Mouse (Mus musculus): Measurements from ENCODE around the gene Lrit3. TPM values are rescaled to one million over a fixed set of nuclear protein-coding genes. Genes with fewer than 3 reads are reported as not detected.

The Lrit3 gene
- polyA plus RNA-seq, 1 experiment = not detected

- Histone ChIP-seq H3K4me1 (ENCODE audit: control insufficient read depth, insufficient read depth, low read length) (peaks cover 2% of the 10 kb centered on the region; the same call in 1 of the 2 replicates), H3K4me3 (ENCODE audit: insufficient read depth, low read depth, low read length) (no peak overlapping the region), H3K27ac (ENCODE audit: insufficient read depth, low read depth, low read length) (no peak overlapping the region)
- no peak for TF ChIP-seq POLR2A (IDR thresholded peaks at IDR 0.05; ENCODE audit: insufficient read depth, low read depth, low read length)
- no peak for TF ChIP-seq CTCF (IDR thresholded peaks at IDR 0.05; ENCODE audit: insufficient read depth, low read depth, low read length)
- 96% methylated on average over 5 of the region's 5 CpGs for WGBS
Observed at GRCm38 (mm10) chr3:129827691-129828090, 23.9 kb upstream of the Lrit3 start.

- H3K4me1 ChIP-seq (ENCODE audit: control insufficient read depth, insufficient read depth, low read length) = peaks cover 2% of the 10 kb centered on the region; the same call in 1 of the 2 replicates
- no peak overlapping the region for H3K27ac ChIP-seq (ENCODE audit: insufficient read depth, low read depth, low read length)
- WGBS = 92% methylated on average over 10 of the region's 10 CpGs
- no peak overlapping the region for H3K4me3 ChIP-seq (ENCODE audit: insufficient read depth, low read depth, low read length)
- TF ChIP-seq POLR2A (IDR thresholded peaks at IDR 0.05; ENCODE audit: insufficient read depth, low read depth, low read length) (no peak), CTCF (IDR thresholded peaks at IDR 0.05; ENCODE audit: insufficient read depth, low read depth, low read length) (no peak)
Observed at GRCm38 (mm10) chr3:129826691-129827090, 22.9 kb upstream of the Lrit3 start.

- Histone ChIP-seq H3K4me3 (ENCODE audit: insufficient read depth, low read depth, low read length) (no peak overlapping the region), H3K4me1 (ENCODE audit: control insufficient read depth, insufficient read depth, low read length) (peaks cover 2% of the 10 kb centered on the region; the same call in 1 of the 2 replicates), H3K27ac (ENCODE audit: insufficient read depth, low read depth, low read length) (no peak overlapping the region)
- 91% methylated on average over 10 of the region's 10 CpGs for WGBS
- TF ChIP-seq POLR2A (IDR thresholded peaks at IDR 0.05; ENCODE audit: insufficient read depth, low read depth, low read length) (no peak), CTCF (IDR thresholded peaks at IDR 0.05; ENCODE audit: insufficient read depth, low read depth, low read length) (no peak)
Observed at GRCm38 (mm10) chr3:129824891-129825290, 21.1 kb upstream of the Lrit3 start.

- Histone ChIP-seq H3K4me3 (ENCODE audit: insufficient read depth, low read depth, low read length) (no peak overlapping the region), H3K4me1 (ENCODE audit: control insufficient read depth, insufficient read depth, low read length) (peaks cover 2% of the 10 kb centered on the region; the same call in 1 of the 2 replicates), H3K27ac (ENCODE audit: insufficient read depth, low read depth, low read length) (no peak overlapping the region)
- WGBS = 63% methylated on average over 4 of the region's 4 CpGs
- no peak for TF ChIP-seq POLR2A (IDR thresholded peaks at IDR 0.05; ENCODE audit: insufficient read depth, low read depth, low read length)
- TF ChIP-seq CTCF (IDR thresholded peaks at IDR 0.05; ENCODE audit: insufficient read depth, low read depth, low read length) = no peak
Observed at GRCm38 (mm10) chr3:129824146-129824545, 20.3 kb upstream of the Lrit3 start.

DNA sequence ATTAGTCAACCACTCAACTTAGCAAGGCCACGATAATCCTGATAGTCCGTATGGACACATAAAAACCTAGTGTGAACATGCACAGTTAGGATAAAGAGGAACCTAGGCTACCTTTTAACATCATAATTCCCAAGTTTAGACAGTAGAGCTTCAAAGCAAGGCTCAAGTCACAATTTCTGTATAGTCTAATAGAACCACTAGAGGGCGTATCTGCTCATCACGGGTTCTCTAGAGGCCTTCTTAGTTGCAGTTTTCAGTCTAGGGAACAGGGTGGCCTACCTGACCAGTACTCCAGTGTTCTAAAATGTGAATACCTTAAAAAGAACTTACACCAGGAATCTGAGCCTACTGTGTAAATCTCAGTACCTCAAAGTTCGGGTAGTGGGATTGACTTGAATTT, 19.5 kb upstream of the Lrit3 start:
- Histone ChIP-seq H3K27ac (ENCODE audit: insufficient read depth, low read depth, low read length) (no peak overlapping the region), H3K4me3 (ENCODE audit: insufficient read depth, low read depth, low read length) (no peak overlapping the region), H3K4me1 (ENCODE audit: control insufficient read depth, insufficient read depth, low read length) (peaks cover 2% of the 10 kb centered on the region; the same call in 1 of the 2 replicates)
- TF ChIP-seq CTCF (IDR thresholded peaks at IDR 0.05; ENCODE audit: insufficient read depth, low read depth, low read length) (no peak), POLR2A (IDR thresholded peaks at IDR 0.05; ENCODE audit: insufficient read depth, low read depth, low read length) (no peak)
- 58% methylated on average over 5 of the region's 5 CpGs for WGBS

DNA sequence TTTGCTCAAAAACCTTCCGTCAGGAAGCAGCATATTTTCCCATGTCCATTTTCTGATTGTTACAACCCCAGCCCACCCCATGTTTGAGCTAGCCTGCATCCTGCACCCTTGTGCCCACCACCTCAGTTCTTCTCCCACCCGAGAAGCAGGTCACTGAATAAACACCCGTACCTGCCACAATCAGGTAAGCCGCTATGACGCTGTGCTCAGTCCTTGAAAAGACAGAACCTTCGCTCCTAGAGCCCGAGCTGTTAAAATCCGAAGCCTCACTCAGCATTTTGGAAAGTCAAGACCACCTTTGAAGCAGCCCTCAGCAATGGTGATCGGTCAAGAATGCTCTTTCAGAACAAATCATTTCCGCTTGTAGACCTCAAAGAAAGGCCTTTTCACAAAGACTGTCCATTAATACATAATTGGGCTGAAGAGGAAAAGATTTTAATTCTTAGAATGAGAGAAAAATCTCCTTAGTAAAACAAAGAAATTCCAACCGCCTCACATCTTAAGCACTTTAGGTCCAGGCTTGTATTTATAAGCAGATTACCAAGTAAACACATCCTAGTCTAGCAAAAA, 18.5 kb upstream of the Lrit3 start, which contains the start of gene Rrh:
Gene Rrh, minus strand, starts transcription at position 382 of the 570 bp plus-strand sequence.
- WGBS = 55% methylated on average over 11 of the region's 11 CpGs

GRCm38 (mm10) chr3:129821736-129822135, 17.9 kb upstream of the Lrit3 start:
- H3K4me3 ChIP-seq (ENCODE audit: insufficient read depth, low read depth, low read length) = no peak overlapping the region
- 72% methylated on average over 8 of the region's 8 CpGs for WGBS
- peaks cover 2% of the 10 kb centered on the region; the same call in 1 of the 2 replicates for H3K4me1 ChIP-seq (ENCODE audit: control insufficient read depth, insufficient read depth, low read length)
- no peak for TF ChIP-seq CTCF (IDR thresholded peaks at IDR 0.05; ENCODE audit: insufficient read depth, low read depth, low read length)
- no peak for TF ChIP-seq POLR2A (IDR thresholded peaks at IDR 0.05; ENCODE audit: insufficient read depth, low read depth, low read length)
- H3K27ac ChIP-seq (ENCODE audit: insufficient read depth, low read depth, low read length) = no peak overlapping the region

More for the DNA sequence above, 18.5 kb upstream of the Lrit3 start, which contains the start of gene Rrh:
- H3K27ac ChIP-seq (ENCODE audit: insufficient read depth, low read depth, low read length) = no peak within 1 kb of the TSS
- no peak within 1 kb of the TSS for H3K4me3 ChIP-seq (ENCODE audit: insufficient read depth, low read depth, low read length)
- TF ChIP-seq CTCF (IDR thresholded peaks at IDR 0.05; ENCODE audit: insufficient read depth, low read depth, low read length) (no peak), POLR2A (IDR thresholded peaks at IDR 0.05; ENCODE audit: insufficient read depth, low read depth, low read length) (no peak)
- peaks cover 2% of the 10 kb centered on the region; the same call in 1 of the 2 replicates for H3K4me1 ChIP-seq (ENCODE audit: control insufficient read depth, insufficient read depth, low read length)

DNA sequence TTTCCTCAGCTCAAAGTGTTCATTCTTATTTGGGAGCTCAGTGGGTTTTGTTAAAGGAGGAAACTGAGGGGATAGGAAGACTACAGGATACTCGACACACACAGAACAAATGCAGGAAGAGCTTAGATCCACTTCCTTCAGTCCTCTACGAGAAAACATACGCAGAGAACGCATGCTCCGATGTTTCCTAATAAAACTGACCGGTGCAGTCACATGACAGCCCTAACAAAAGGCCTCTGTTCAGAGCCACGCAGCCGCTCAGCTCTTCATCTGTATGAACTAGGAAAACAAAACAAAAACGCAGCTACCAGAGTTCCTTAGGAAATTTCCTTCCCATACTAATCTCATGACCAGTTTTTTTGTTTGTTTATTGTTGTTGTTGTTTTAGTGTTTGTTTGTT, 17.0 kb upstream of the Lrit3 start:
- WGBS = 42% methylated on average over 9 of the region's 9 CpGs
- TF ChIP-seq CTCF (IDR thresholded peaks at IDR 0.05; ENCODE audit: insufficient read depth, low read depth, low read length) (no peak), POLR2A (IDR thresholded peaks at IDR 0.05; ENCODE audit: insufficient read depth, low read depth, low read length) (no peak)
- no peak overlapping the region for H3K27ac ChIP-seq (ENCODE audit: insufficient read depth, low read depth, low read length)
- no peak overlapping the region for H3K4me3 ChIP-seq (ENCODE audit: insufficient read depth, low read depth, low read length)
- H3K4me1 ChIP-seq (ENCODE audit: control insufficient read depth, insufficient read depth, low read length) = no peaks in the 10 kb centered on the region

GRCm38 (mm10) chr3:129799011-129799410, 4.8 kb downstream of the Lrit3 start:
- H3K4me3 ChIP-seq (ENCODE audit: insufficient read depth, low read depth, low read length) = no peak overlapping the region
- no peaks in the 10 kb centered on the region for H3K4me1 ChIP-seq (ENCODE audit: control insufficient read depth, insufficient read depth, low read length)
- TF ChIP-seq POLR2A (IDR thresholded peaks at IDR 0.05; ENCODE audit: insufficient read depth, low read depth, low read length) (no peak), CTCF (IDR thresholded peaks at IDR 0.05; ENCODE audit: insufficient read depth, low read depth, low read length) (no peak)
- WGBS = 44% methylated on average over 2 of the region's 2 CpGs
- no peak overlapping the region for H3K27ac ChIP-seq (ENCODE audit: insufficient read depth, low read depth, low read length)

Measured in olfactory bulb, adult 2 months (tissue).